Mouse (Mus musculus) G1E (cell line): ENCODE results near the gene P2ry6. TPM values are rescaled to one million over a fixed set of nuclear protein-coding genes. Genes with fewer than 3 reads are reported as not detected.

Source experiments
- ATAC-seq: 2 replicates; pipeline ENCODE4 v1.8.0; 2016; ENCODE audit warnings: mild to moderate bottlenecking; ENCODE audit not compliant: insufficient number of reproducible peaks, poor library complexity, low FRiP score, severe bottlenecking; ENCODE audit errors: extremely low read depth
- DNase-seq: peaks from one replicate; pipeline ENCODE4 v3.0.0; 2012; ENCODE audit warnings: low spot score
- H3K27me3 ChIP-seq: 2 replicates; pipeline ENCODE4 v1.6.1; 2012; ENCODE audit warnings: mild to moderate bottlenecking, low read length, inconsistent platforms; ENCODE audit not compliant: insufficient read depth
- H3K36me3 ChIP-seq: replicated peaks from 2 replicates; pipeline ENCODE3; 2012; ENCODE audit warnings: mild to moderate bottlenecking, inconsistent platforms
- H3K4me1 ChIP-seq: 2 replicates; pipeline ENCODE4 v1.6.1; 2012; ENCODE audit warnings: low read depth, low read length, inconsistent platforms, mixed read lengths; ENCODE audit not compliant: insufficient read depth
- H3K4me3 ChIP-seq: 2 replicates; pipeline ENCODE4 v1.5.1; 2012; ENCODE audit warnings: low read depth, mild to moderate bottlenecking, inconsistent platforms, low read length, moderate library complexity, mixed read lengths
- H3K9me3 ChIP-seq: replicated peaks from 2 replicates; pipeline ENCODE4 v1.6.1; 2012; ENCODE audit warnings: inconsistent platforms
- CTCF ChIP-seq: IDR thresholded peaks from 2 replicates; pipeline ENCODE4 v1.5.1; 2012; ENCODE audit warnings: low read depth, low read length, inconsistent platforms, mixed read lengths
- GATA1 ChIP-seq: IDR thresholded peaks from 2 replicates; pipeline ENCODE4 v1.6.1; 2012; ENCODE audit warnings: borderline replicate concordance, low read length, inconsistent platforms, mixed read lengths
- GATA2 ChIP-seq: IDR thresholded peaks from 2 replicates; pipeline ENCODE4 v1.6.1; 2012; ENCODE audit warnings: low read depth, low read length, inconsistent platforms, borderline replicate concordance
- POLR2AphosphoS5 ChIP-seq: IDR thresholded peaks from 2 replicates; pipeline ENCODE4 v1.6.1; 2012; ENCODE audit warnings: low read depth, low read length, inconsistent platforms; ENCODE audit not compliant: insufficient replicate concordance
- TAL1 ChIP-seq: conservative IDR thresholded peaks from 2 replicates; pipeline ENCODE4 v1.6.1; 2012; ENCODE audit warnings: low read depth, low read length, inconsistent platforms, mixed read lengths
- polyA plus RNA-seq: library from polyadenylated mRNA; stranded (reverse); fragments of >175 nt; gene quantifications from 2 replicates; pipeline ENCODE4 v1.2.3, GENCODE M21; 2012
- total RNA-seq, 2 experiments: library from RNA; stranded (forward) in 1 of 2; stranded (reverse) in 1 of 2; fragments of 200-1000 nt in 1 of 2; fragments of >200 nt in 1 of 2; fragmentation: Nextera tagmentation in 1 of 2; gene quantifications; 2 replicates each; pipeline ENCODE4 v1.2.3; 2014 to 2017

Gene P2ry6
- total and polyA plus RNA-seq, 3 experiments: 0.02 to 0.27 TPM; not detected in 1

DNA sequence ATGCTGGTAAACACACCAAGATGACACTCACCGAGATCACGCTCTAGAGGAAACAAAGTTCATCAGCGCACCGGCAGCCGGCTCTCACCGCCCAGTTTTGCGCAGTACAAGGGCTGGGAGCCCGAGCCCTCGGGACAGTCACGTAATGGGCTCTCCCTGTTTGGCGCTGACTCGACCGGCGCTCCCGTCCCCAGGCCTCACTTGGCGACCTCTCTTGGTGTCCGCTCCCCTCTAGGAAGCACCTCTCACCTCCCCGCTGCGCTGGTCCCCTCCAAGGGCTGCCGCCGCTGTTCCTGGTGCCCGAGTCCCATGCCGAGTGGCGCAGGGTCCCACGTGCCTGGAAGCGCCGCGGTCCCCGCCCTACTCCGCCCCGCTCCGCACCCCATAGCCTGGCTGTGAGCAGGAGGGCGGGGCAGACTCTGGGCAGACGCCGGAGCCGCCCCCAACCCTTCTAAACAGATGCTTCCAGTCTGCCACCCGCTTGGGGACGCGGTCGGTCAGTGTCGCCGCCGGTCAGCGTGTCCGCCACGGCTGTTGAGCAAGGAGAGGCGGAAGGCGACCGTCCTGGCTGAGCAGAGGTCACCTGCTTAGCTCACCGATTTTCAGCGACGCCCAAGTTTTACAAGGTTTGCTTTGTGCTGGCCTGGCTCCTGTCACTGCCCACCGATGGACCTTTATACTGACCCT, 37.4 kb upstream of the P2ry6 start:
- no peak for DNase-seq
- ATAC-seq: no peak
- peaks cover 34% of the 10 kb centered on the region for H3K27me3 ChIP-seq

DNA sequence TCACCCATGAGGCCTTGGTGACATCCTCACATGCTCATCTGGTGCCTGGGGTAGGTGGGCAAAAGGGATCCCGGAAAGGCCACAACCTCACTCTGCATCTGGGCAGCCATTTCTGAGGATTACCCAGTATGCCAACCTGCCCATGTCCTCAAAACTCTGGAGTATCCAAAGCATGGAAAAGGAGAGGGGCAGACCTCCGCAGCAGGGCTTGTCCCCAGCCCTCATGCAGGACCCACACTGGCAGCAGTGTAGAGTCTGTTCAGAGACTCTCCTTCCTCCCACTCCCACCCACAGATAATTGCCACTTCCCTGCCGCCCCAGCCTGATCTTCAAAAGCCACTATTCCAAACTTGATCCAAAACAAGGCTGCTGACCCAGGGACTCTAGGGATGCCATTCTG, 36.3 kb upstream of the P2ry6 start:
- Histone ChIP-seq H3K27me3 (peaks cover 37% of the 10 kb centered on the region), H3K36me3 (no peaks in the 10 kb centered on the region), H3K4me3 (no peak overlapping the region), H3K9me3 (no peaks in the 10 kb centered on the region), H3K4me1 (no peaks in the 10 kb centered on the region)
- ATAC-seq (no peak), DNase-seq (no peak)
- TF ChIP-seq GATA1 (no peak), GATA2 (no peak), POLR2AphosphoS5 (no peak), CTCF (no peak), TAL1 (no peak)

More for the DNA sequence above, 37.4 kb upstream of the P2ry6 start:
- Histone ChIP-seq H3K4me1 (no peaks in the 10 kb centered on the region), H3K36me3 (no peaks in the 10 kb centered on the region), H3K9me3 (no peaks in the 10 kb centered on the region), H3K4me3 (no peak overlapping the region; the same call in 1 of the 2 replicates)
- TF ChIP-seq POLR2AphosphoS5: no peak
- TF ChIP-seq CTCF: no peak
- TF ChIP-seq GATA2: no peak
- no peak for TF ChIP-seq GATA1
- TF ChIP-seq TAL1: no peak

DNA sequence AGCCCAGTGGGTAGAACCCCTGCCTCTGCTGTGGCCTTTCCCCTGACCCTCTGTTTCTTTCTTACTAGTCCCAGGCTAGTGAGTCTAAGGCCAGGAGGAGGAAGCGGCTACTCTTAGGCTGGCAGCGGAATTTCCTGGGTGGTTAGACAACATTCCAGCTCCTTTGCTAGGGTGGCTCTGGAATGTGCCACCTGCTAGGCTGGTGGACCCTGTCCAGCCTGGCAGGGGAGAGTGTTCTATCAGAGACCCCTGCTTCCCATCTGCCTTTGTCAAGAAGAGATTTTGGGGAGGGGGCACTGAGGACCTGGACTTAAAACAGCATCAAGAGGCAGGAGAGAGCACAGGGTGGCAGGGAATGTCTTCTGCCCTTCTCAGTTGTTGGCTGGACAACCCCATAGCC, 31.8 kb upstream of the P2ry6 start:
- no peak for DNase-seq
- H3K4me1 ChIP-seq: no peaks in the 10 kb centered on the region
- peaks cover 17% of the 10 kb centered on the region for H3K27me3 ChIP-seq
- no peak for ATAC-seq
- H3K36me3 ChIP-seq: no peaks in the 10 kb centered on the region
- TF ChIP-seq GATA1: no peak
- TF ChIP-seq CTCF: no peak
- no peak for TF ChIP-seq POLR2AphosphoS5
- no peak for TF ChIP-seq GATA2
- TF ChIP-seq TAL1: no peak
- H3K9me3 ChIP-seq: no peaks in the 10 kb centered on the region
- no peak overlapping the region for H3K4me3 ChIP-seq

DNA sequence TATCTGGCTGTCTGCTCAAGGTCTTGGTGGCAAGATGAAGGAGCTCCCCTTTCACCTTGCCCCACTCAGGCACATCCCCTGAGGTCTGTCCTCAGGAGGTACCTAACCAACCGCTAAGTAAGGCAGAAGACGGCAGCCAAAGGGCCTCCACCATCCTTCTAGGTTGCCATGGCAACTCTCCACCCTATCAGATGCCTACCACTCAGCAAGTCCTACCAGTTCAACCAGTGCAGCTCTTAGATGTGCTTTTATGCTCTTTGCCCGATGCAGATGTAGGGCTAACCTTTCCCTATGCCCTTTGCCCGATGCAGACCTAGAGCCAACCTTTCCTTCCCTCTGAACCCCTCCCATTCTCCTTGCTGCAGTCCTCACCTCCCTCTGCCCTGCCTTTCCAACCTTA, 30.7 kb upstream of the P2ry6 start:
- Histone ChIP-seq H3K36me3 (no peaks in the 10 kb centered on the region), H3K9me3 (no peaks in the 10 kb centered on the region), H3K4me3 (no peak overlapping the region), H3K4me1 (no peaks in the 10 kb centered on the region), H3K27me3 (peaks cover 13% of the 10 kb centered on the region)
- DNase-seq (no peak), ATAC-seq (no peak)
- no peak for TF ChIP-seq GATA1
- no peak for TF ChIP-seq GATA2
- TF ChIP-seq TAL1: no peak
- TF ChIP-seq CTCF: no peak
- TF ChIP-seq POLR2AphosphoS5: no peak

DNA sequence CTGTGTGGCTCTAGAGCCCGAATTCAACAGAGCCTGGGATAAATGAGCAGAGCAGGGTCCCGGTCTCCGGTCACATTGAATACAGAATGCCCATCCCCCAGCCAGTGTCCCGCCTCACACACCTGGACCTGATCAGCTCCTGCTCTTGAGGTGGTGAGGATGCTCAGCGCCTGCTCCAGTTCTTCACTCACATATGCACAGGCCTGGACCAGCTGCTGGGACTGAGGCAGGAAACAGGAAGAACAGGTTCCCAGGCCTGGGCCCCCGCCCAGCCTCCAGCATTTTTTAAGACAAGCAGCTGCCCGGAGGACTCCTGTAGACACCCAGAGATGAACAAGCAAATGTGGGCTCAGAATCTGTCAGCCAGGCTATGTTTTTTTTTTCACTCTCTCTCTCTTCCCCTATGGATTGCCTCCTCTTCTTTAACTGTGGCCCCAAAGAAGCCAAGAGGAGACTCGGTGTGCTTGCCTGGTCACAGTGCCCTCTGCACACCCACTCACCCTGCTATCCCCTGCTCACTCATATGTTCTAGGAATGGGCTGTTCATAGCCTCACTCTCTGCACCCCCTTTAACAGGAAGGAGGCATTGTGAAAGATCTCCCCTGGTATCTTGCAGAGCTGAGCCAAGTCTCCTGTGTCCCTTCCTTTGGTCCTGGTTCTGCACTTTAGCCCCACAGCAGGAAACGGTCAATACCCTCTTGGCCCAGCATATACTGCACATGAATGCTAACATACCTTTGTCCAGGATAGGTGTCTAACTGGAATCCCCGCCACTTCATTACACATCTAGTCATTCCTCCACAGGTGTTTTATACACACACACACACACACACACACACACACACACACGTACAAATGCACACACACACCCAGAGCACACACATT, 29.2 kb upstream of the P2ry6 start:
- H3K27me3 ChIP-seq: peaks cover 14% of the 10 kb centered on the region
- ATAC-seq: no peak

DNA sequence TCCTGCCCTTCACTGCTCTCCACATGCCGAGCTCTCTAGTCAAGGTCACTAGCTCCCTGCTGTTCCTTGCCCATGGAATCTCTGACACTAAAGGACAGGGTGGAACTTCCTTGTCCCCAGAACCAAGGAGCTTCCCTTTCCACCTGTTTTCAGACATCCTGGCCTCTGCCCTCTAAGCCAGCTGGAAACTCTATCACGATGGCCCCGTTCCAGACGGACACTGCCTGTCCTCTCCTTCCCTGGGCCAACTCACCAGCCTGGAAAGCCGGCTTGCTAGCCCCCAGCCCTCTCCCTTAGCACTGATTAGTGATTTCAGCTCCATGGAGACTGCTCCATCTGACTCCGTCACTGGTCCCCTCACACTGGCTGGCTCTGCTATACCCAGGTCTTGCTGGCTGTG, 27.8 kb upstream of the P2ry6 start:
- ATAC-seq: no peak
- no peaks in the 10 kb centered on the region for H3K4me1 ChIP-seq
- H3K4me3 ChIP-seq: no peak overlapping the region
- no peaks in the 10 kb centered on the region for H3K9me3 ChIP-seq
- no peak for DNase-seq
- peaks cover 20% of the 10 kb centered on the region for H3K27me3 ChIP-seq
- TF ChIP-seq CTCF: no peak
- TF ChIP-seq GATA2: no peak
- no peak for TF ChIP-seq GATA1
- no peak for TF ChIP-seq TAL1
- no peak for TF ChIP-seq POLR2AphosphoS5
- H3K36me3 ChIP-seq: no peaks in the 10 kb centered on the region

More for the DNA sequence above, 29.2 kb upstream of the P2ry6 start:
- no peaks in the 10 kb centered on the region for H3K36me3 ChIP-seq
- no peak overlapping the region for H3K4me3 ChIP-seq
- H3K9me3 ChIP-seq: no peaks in the 10 kb centered on the region
- no peaks in the 10 kb centered on the region for H3K4me1 ChIP-seq
- no peak for TF ChIP-seq GATA1
- TF ChIP-seq TAL1: no peak
- no peak for TF ChIP-seq CTCF
- TF ChIP-seq GATA2: no peak
- no peak for TF ChIP-seq POLR2AphosphoS5
- DNase-seq: no peak
